38 mouse cellular contexts compared by ENCODE assay signal in the genomic region with DNA sequence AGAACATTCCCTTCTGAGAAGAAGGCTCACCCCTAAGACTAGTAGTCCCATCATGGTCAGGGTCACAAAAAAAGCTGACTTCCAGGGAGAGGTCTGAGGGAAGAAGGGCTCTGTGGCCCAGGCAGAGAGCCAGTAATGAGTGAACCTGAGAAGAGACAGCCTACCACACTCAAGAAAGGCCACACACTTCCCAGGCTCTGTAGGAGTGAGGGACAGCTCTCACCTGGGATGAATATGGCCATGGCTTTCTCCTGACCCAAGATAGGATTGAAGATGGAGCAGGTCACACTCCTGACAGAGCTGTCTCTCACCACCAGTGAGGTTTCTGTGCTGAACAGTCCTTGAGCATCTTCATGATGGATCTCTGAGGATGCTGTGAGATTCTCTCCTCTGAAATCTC. TPM values are rescaled to one million over a fixed set of nuclear protein-coding genes. Genes with fewer than 3 reads are reported as not detected.
"Had no signal": no experiment of that assay in that cellular context is flagged by ENCODE, and none has a peak within 500 bp of the region (broad histone marks: within the 10 kb centered on the region; RNA-seq: fewer than 3 reads in every experiment).

No protein-coding gene starts in this region.

- H3K4me3 ChIP-seq: embryonic facial prominence, embryonic 10.5 days; embryonic facial prominence, embryonic 12.5 days; embryonic facial prominence, embryonic 13.5 days; embryonic facial prominence, embryonic 15.5 days; erythroblast, embryonic 14.5 days; forebrain, embryonic 10.5 days; forebrain, embryonic 12.5 days; forebrain, embryonic 13.5 days; forebrain, embryonic 15.5 days; gastrocnemius, adult 2 months had no signal

- H3K9me3 ChIP-seq: embryonic facial prominence, embryonic 10.5 days; embryonic facial prominence, embryonic 12.5 days; embryonic facial prominence, embryonic 13.5 days; embryonic facial prominence, embryonic 15.5 days; forebrain, embryonic 10.5 days; forebrain, embryonic 12.5 days; forebrain, embryonic 13.5 days; forebrain, embryonic 15.5 days had no signal

- H3K4me1 ChIP-seq: embryonic facial prominence, embryonic 10.5 days; embryonic facial prominence, embryonic 12.5 days; embryonic facial prominence, embryonic 13.5 days; embryonic facial prominence, embryonic 15.5 days; forebrain, embryonic 10.5 days; forebrain, embryonic 12.5 days; forebrain, embryonic 13.5 days; forebrain, embryonic 15.5 days had no signal

- DNase-seq: cerebellum, adult 8-10 months; cerebellum, adult 9-10 months; cerebellum, adult 9-11 months; cerebellum, postnatal 10 days; cerebellum, postnatal 14 days; cerebellum, postnatal 25 days; cerebellum, postnatal 36 days; embryo, embryonic 11 days; forebrain, postnatal 0 days; gastrocnemius, adult 2 months; gastrocnemius, postnatal 10 days; gastrocnemius, postnatal 14 days; gastrocnemius, postnatal 25 days; gastrocnemius, postnatal 36 days had no signal

- H3K27me3 ChIP-seq: embryonic facial prominence, embryonic 12.5 days; embryonic facial prominence, embryonic 15.5 days; forebrain, embryonic 12.5 days; forebrain, embryonic 13.5 days; forebrain, embryonic 15.5 days had no signal

- H3K36me3 ChIP-seq: embryonic facial prominence, embryonic 10.5 days; embryonic facial prominence, embryonic 12.5 days; embryonic facial prominence, embryonic 13.5 days; embryonic facial prominence, embryonic 15.5 days; forebrain, embryonic 10.5 days; forebrain, embryonic 12.5 days; forebrain, embryonic 15.5 days had no signal

- H3K27ac ChIP-seq: embryonic facial prominence, embryonic 10.5 days; embryonic facial prominence, embryonic 12.5 days; embryonic facial prominence, embryonic 13.5 days; embryonic facial prominence, embryonic 15.5 days; forebrain, embryonic 10.5 days; forebrain, embryonic 12.5 days; forebrain, embryonic 13.5 days; forebrain, embryonic 15.5 days; gastrocnemius, adult 2 months had no signal

- H3K9ac ChIP-seq: embryonic facial prominence, embryonic 12.5 days; embryonic facial prominence, embryonic 13.5 days; embryonic facial prominence, embryonic 15.5 days; forebrain, embryonic 12.5 days; forebrain, embryonic 13.5 days; forebrain, embryonic 15.5 days; forebrain, postnatal 0 days had no signal

RNA-seq across cellular contexts. Expression of a gene that starts 15.7 kb away (rescaled TPM):
- total RNA-seq: common myeloid progenitor, adult 5-6 weeks; forebrain, postnatal 0 days; gastrocnemius, adult 18-20 months; gastrocnemius, adult 2 months; gastrocnemius, adult 8-10 months; gastrocnemius, postnatal 10 days; gastrocnemius, postnatal 14 days; gastrocnemius, postnatal 25 days; gastrocnemius, postnatal 36 days; gastrocnemius, postnatal 4 days; granulocyte monocyte progenitor cell, adult 5-6 weeks; heart, adult 8-10 months had no signal
- polyA plus RNA-seq: cortical plate, adult 2 months; embryonic facial prominence, embryonic 10.5 days; embryonic facial prominence, embryonic 11.5 days; embryonic facial prominence, embryonic 12.5 days; embryonic facial prominence, embryonic 13.5 days; embryonic facial prominence, embryonic 14.5 days; embryonic facial prominence, embryonic 15.5 days; forebrain, embryonic 10.5 days; forebrain, embryonic 11.5 days; forebrain, embryonic 12.5 days; forebrain, embryonic 13.5 days; forebrain, embryonic 14.5 days; forebrain, embryonic 15.5 days; forebrain, embryonic 16.5 days; forebrain, postnatal 0 days; frontal cortex, adult 2 months; gonadal fat pad, adult 2 months; heart, embryonic 11.5 days had no signal

RNA-seq across cellular contexts. Expression of a gene that starts 24.4 kb away (rescaled TPM):
- total RNA-seq: common myeloid progenitor, adult 5-6 weeks; forebrain, postnatal 0 days; gastrocnemius, adult 18-20 months; gastrocnemius, adult 2 months; gastrocnemius, adult 8-10 months; gastrocnemius, postnatal 10 days; gastrocnemius, postnatal 14 days; gastrocnemius, postnatal 25 days; gastrocnemius, postnatal 36 days; gastrocnemius, postnatal 4 days; granulocyte monocyte progenitor cell, adult 5-6 weeks; heart, adult 8-10 months had no signal
- polyA plus RNA-seq: cortical plate, adult 2 months; embryonic facial prominence, embryonic 10.5 days; embryonic facial prominence, embryonic 11.5 days; embryonic facial prominence, embryonic 12.5 days; embryonic facial prominence, embryonic 13.5 days; embryonic facial prominence, embryonic 14.5 days; embryonic facial prominence, embryonic 15.5 days; erythroblast, embryonic 14.5 days; forebrain, embryonic 10.5 days; forebrain, embryonic 11.5 days; forebrain, embryonic 12.5 days; forebrain, embryonic 13.5 days; forebrain, embryonic 14.5 days; forebrain, embryonic 15.5 days; forebrain, embryonic 16.5 days; forebrain, postnatal 0 days; frontal cortex, adult 2 months; gonadal fat pad, adult 2 months; heart, embryonic 11.5 days had no signal
